In the genomic region with DNA sequence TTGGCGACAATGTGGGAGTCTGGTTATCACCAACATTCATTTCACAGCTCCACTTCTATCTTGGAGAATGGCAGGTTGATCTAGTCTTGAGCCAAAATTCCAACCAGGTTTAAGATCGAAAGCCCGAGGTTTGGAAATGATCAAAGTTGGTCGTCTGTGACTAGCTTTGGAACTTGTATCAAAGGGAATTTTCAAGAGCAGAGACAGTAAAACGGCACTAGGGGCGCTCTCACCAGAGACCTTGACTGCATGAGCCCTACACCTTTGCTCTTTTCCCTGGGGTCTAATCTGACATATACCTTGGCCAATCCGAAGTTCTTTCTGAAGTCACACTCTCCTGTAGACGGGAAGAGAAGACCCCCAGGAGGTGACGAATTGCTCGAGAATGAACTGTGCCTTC, we compare ENCODE assay signal across 12 mouse cellular contexts. TPM values are rescaled to one million over a fixed set of nuclear protein-coding genes. Genes with fewer than 3 reads are reported as not detected.
DNase-seq lines count a peak whose midpoint lies in the region; ATAC-seq and TF ChIP-seq lines count a peak whose summit lies in the region.
"Had no signal": no experiment of that assay in that cellular context is flagged by ENCODE, and none has a peak within 500 bp of the region (broad histone marks: within the 10 kb centered on the region; RNA-seq: fewer than 3 reads in every experiment).

No protein-coding gene starts in this region.

- under 1% methylated on average over 10 of the region's 10 CpGs for WGBS in embryonic facial prominence, embryonic 12.5 days
- 7% methylated on average over 10 of the region's 10 CpGs for WGBS in limb, embryonic 14.5 days

- no peak overlapping the region for H3K4me3 ChIP-seq in layer of hippocampus, adult 2 months
- no peak overlapping the region for H3K4me3 ChIP-seq in embryonic facial prominence, embryonic 12.5 days
- peak overlapping the region; percentile 7; the same call in 1 of the 2 replicates for H3K4me3 ChIP-seq in limb, embryonic 14.5 days (replicated peaks; ENCODE audit: low read length)
- H3K4me3 ChIP-seq: neural tube, embryonic 12.5 days; stomach, embryonic 15.5 days had no signal

- no peaks in the 10 kb centered on the region for H3K4me1 ChIP-seq in embryonic facial prominence, embryonic 12.5 days
- peaks cover 21% of the 10 kb centered on the region for H3K4me1 ChIP-seq in limb, embryonic 14.5 days (ENCODE audit: control insufficient read depth, insufficient read depth, low read length)
- H3K4me1 ChIP-seq: stomach, embryonic 15.5 days had no signal

- no peak for TF ChIP-seq POLR2A in limb, embryonic 14.5 days (IDR thresholded peaks at IDR 0.05; ENCODE audit: borderline replicate concordance, extremely low read depth, insufficient read depth, insufficient read length)

- peak overlapping the region; percentile 9; the same call in 1 of the 2 replicates for H3K4me2 ChIP-seq in embryonic facial prominence, embryonic 12.5 days (replicated peaks)
- peak overlapping the region; percentile 7 for H3K4me2 ChIP-seq in limb, embryonic 14.5 days (replicated peaks; ENCODE audit: low read depth, low read length, severe bottlenecking)
- H3K4me2 ChIP-seq: neural tube, embryonic 12.5 days had no signal

- no peak for DNase-seq in layer of hippocampus, adult 2 months (ENCODE audit: low spot score in 2 of 2)
- DNase-seq in layer of hippocampus, adult 8-10 months (ENCODE audit: low spot score in 2 of 2), result no peak
- DNase-seq in ZHBTc4 (ENCODE audit: low read depth, low spot score), result peak; percentile 62
- DNase-seq in limb, embryonic 14.5 days (ENCODE audit: low spot score), result peak; percentile 64
- no peak for DNase-seq in urinary bladder, postnatal 36 days (ENCODE audit: low spot score in 2 of 2)
- DNase-seq in natural killer cell, adult 2 months (ENCODE audit: low spot score in 2 of 2), result no peak
- DNase-seq: cerebellum, adult 9-11 months had no signal

- no peaks in the 10 kb centered on the region for H3K36me3 ChIP-seq in embryonic facial prominence, embryonic 12.5 days
- H3K36me3 ChIP-seq in limb, embryonic 14.5 days (ENCODE audit: control insufficient read depth, insufficient read depth, low read length), result no peaks in the 10 kb centered on the region
- H3K36me3 ChIP-seq: neural tube, embryonic 12.5 days; stomach, embryonic 15.5 days had no signal

- H3K9me3 ChIP-seq in embryonic facial prominence, embryonic 12.5 days, result no peaks in the 10 kb centered on the region
- H3K9me3 ChIP-seq in limb, embryonic 14.5 days (ENCODE audit: control insufficient read depth, low read length), result no peaks in the 10 kb centered on the region
- H3K9me3 ChIP-seq: neural tube, embryonic 12.5 days; stomach, embryonic 15.5 days had no signal

- no peak overlapping the region for H3K27ac ChIP-seq in layer of hippocampus, adult 2 months
- H3K27ac ChIP-seq in embryonic facial prominence, embryonic 12.5 days, result 0 out of 2 replicates have a peak overlapping the region, but pooled peaks have one; percentile 18
- no peak overlapping the region; the same call in 1 of the 2 replicates for H3K27ac ChIP-seq in limb, embryonic 14.5 days (replicated peaks; ENCODE audit: low read depth, low read length)
- H3K27ac ChIP-seq: neural tube, embryonic 12.5 days; stomach, embryonic 15.5 days had no signal

- no peak overlapping the region for H3K9ac ChIP-seq in embryonic facial prominence, embryonic 12.5 days
- no peak overlapping the region for H3K9ac ChIP-seq in limb, embryonic 14.5 days (ENCODE audit: low read depth, low read length, severe bottlenecking)
- H3K9ac ChIP-seq: neural tube, embryonic 12.5 days; stomach, embryonic 15.5 days had no signal

- H3K27me3 ChIP-seq in embryonic facial prominence, embryonic 12.5 days, result peaks cover 67% of the 10 kb centered on the region
- peaks cover 8% of the 10 kb centered on the region; the same call in 1 of the 2 replicates for H3K27me3 ChIP-seq in limb, embryonic 14.5 days (ENCODE audit: control insufficient read depth, insufficient read depth, low read length)

- no peak for ATAC-seq in embryonic facial prominence, embryonic 12.5 days (ENCODE audit: insufficient number of reproducible peaks, insufficient read depth, low FRiP score, low TSS enrichment)
- ATAC-seq in limb, embryonic 14.5 days (ENCODE audit: low FRiP score, low read depth), result peak; percentile 23; the same call in 1 of the 2 replicates

- TF ChIP-seq CTCF in layer of hippocampus, adult 2 months (conservative IDR thresholded peaks at IDR 0.05), result peak; percentile 50

RNA-seq across cellular contexts. Expression of a gene that starts 6.6 kb away (rescaled TPM):
- not detected for total RNA-seq in layer of hippocampus, adult 2 months (2021)
- total RNA-seq in layer of hippocampus, adult 8-10 months (2022), result not detected
- polyA plus RNA-seq in embryonic facial prominence, embryonic 12.5 days (2016; fragmentation: Nextera tagmentation; extraction: Ambion mirVana), result 5.8 and 6.3 TPM in 2 replicates
- polyA plus RNA-seq in limb, embryonic 14.5 days (2012; rRNA removed), result 33.4 and 36.2 TPM in 2 replicates
- polyA plus RNA-seq in limb, embryonic 14.5 days (2014; fragmentation: Nextera tagmentation; extraction: Ambion mirVana), result 9.8 and 13.5 TPM in 2 replicates
- total RNA-seq: left cerebral cortex, postnatal 25 days had no signal
- polyA plus RNA-seq: hindbrain, embryonic 11.5 days had no signal

Comparison
In these comparisons a context has a peak if more than half of its experiments do, and no peak if none do; other contexts are left out.
1. DNase-seq: peak in ZHBTc4 (single experiment) and limb, embryonic 14.5 days (single experiment); none in layer of hippocampus, adult 2 months (0 of 2), layer of hippocampus, adult 8-10 months (0 of 2), urinary bladder, postnatal 36 days (0 of 2) and natural killer cell, adult 2 months (0 of 2).